Mouse (Mus musculus) MEL (cell line): ENCODE data around the gene Arf6. TPM values are rescaled to one million over a fixed set of nuclear protein-coding genes. Genes with fewer than 3 reads are reported as not detected.

Experiments used
- DNase-seq: peaks from one replicate; pipeline ENCODE4 v3.0.0; 2011; ENCODE audit warnings: low read depth, low spot score
- H3K27ac ChIP-seq: 2 replicates; pipeline ENCODE4 v1.5.1; 2012; ENCODE audit warnings: low read depth, mild to moderate bottlenecking, control low read depth, low read length, moderate library complexity; ENCODE audit not compliant: control insufficient read depth
- H3K27me3 ChIP-seq, 2 experiments: fragments of 150-350 bp in 1 of 2; sonication (generic) in 1 of 2; 2 replicates each; pipeline ENCODE4 v1.6.1; 2012; ENCODE audit warnings: low read length in 2 of 2, mild to moderate bottlenecking in 2 of 2, improper control_type of control experiment in 1 of 2, moderate library complexity in 1 of 2; ENCODE audit not compliant: insufficient read depth in 2 of 2, control insufficient read depth in 1 of 2
- H3K36me3 ChIP-seq, 2 experiments: 2 replicates each; pipeline ENCODE4 v1.6.1; 2012 to 2014; ENCODE audit warnings: low read length in 2 of 2, improper control_type of control experiment in 1 of 2, inconsistent platforms in 1 of 2, mild to moderate bottlenecking in 1 of 2; ENCODE audit not compliant: insufficient read depth in 2 of 2, control insufficient read depth in 1 of 2
- H3K4me1 ChIP-seq, 2 experiments: fragments of 150-350 bp in 1 of 2; sonication (generic) in 1 of 2; 2 replicates each; pipeline ENCODE4 v1.6.1; 2012; ENCODE audit warnings: low read length in 2 of 2, improper control_type of control experiment in 1 of 2, mild to moderate bottlenecking in 1 of 2; ENCODE audit not compliant: insufficient read depth in 2 of 2, control insufficient read depth in 1 of 2
- H3K4me3 ChIP-seq, 2 experiments: fragments of 150-350 bp in 1 of 2; sonication (generic) in 1 of 2; 2 replicates each; pipeline ENCODE4 v1.5.1; 2012; ENCODE audit warnings: low read depth in 2 of 2, low read length in 2 of 2, mild to moderate bottlenecking in 2 of 2, moderate library complexity in 2 of 2, control low read depth in 1 of 2, improper control_type of control experiment in 1 of 2; ENCODE audit not compliant: control insufficient read depth in 1 of 2, insufficient read depth in 1 of 2
- H3K79me2 ChIP-seq: 2 replicates; pipeline ENCODE4 v1.6.1; 2012; ENCODE audit warnings: mild to moderate bottlenecking, low read length, moderate library complexity; ENCODE audit not compliant: control insufficient read depth, poor library complexity, insufficient read depth
- H3K9ac ChIP-seq: 2 replicates; pipeline ENCODE4 v1.6.1; 2012; ENCODE audit warnings: low read depth, mild to moderate bottlenecking, control low read depth, low read length, moderate library complexity; ENCODE audit not compliant: control insufficient read depth, poor library complexity, severe bottlenecking
- H3K9me3 ChIP-seq: fragments of 150-350 bp; sonication (generic); replicated peaks from 2 replicates; pipeline ENCODE4 v1.6.1; 2012; ENCODE audit warnings: mild to moderate bottlenecking, low read length, improper control_type of control experiment, moderate library complexity; ENCODE audit not compliant: insufficient read depth
- BHLHE40 ChIP-seq: IDR thresholded peaks from 2 replicates; pipeline ENCODE4 v1.6.1; 2012; ENCODE audit warnings: low read depth, mild to moderate bottlenecking, inconsistent platforms, low read length, improper control_type of control experiment, borderline replicate concordance
- CHD1 ChIP-seq: IDR thresholded peaks from 2 replicates; pipeline ENCODE4 v1.6.1; 2012; ENCODE audit warnings: low read depth, mild to moderate bottlenecking, inconsistent platforms, low read length, improper control_type of control experiment
- CTCF ChIP-seq, 3 experiments: IDR thresholded peaks in 2 of 3; conservative IDR thresholded peaks in 1 of 3; 2 replicates each; pipeline ENCODE4 v1.5.1; 2011 to 2012; ENCODE audit warnings: low read length in 3 of 3, low read depth in 2 of 3, mild to moderate bottlenecking in 2 of 3, improper control_type of control experiment in 1 of 3, inconsistent platforms in 1 of 3, mixed read lengths in 1 of 3, moderate library complexity in 1 of 3; ENCODE audit not compliant: control insufficient read depth in 1 of 3, insufficient read depth in 1 of 3, poor library complexity in 1 of 3, severe bottlenecking in 1 of 3
- E2F4 ChIP-seq: IDR thresholded peaks from 2 replicates; pipeline ENCODE4 v1.6.1; 2011; ENCODE audit warnings: low read depth, low read length, improper control_type of control experiment, borderline replicate concordance
- EP300 ChIP-seq, 2 experiments: IDR thresholded peaks; 2 replicates each; pipeline ENCODE4 v1.6.1; 2011; ENCODE audit warnings: improper control_type of control experiment in 2 of 2, low read length in 2 of 2, low read depth in 1 of 2, mild to moderate bottlenecking in 1 of 2
- ETS1 ChIP-seq: IDR thresholded peaks from 2 replicates; pipeline ENCODE4 v1.6.1; 2012; ENCODE audit warnings: low read depth, mild to moderate bottlenecking, inconsistent platforms, low read length, improper control_type of control experiment, moderate library complexity
- GABPA ChIP-seq: IDR thresholded peaks from 2 replicates; pipeline ENCODE4 v1.6.1; 2012; ENCODE audit warnings: low read depth, mild to moderate bottlenecking, inconsistent platforms, low read length, improper control_type of control experiment, moderate library complexity
- GATA1 ChIP-seq: IDR thresholded peaks from 2 replicates; pipeline ENCODE4 v1.6.1; 2011; ENCODE audit warnings: low read depth, low read length, improper control_type of control experiment
- HCFC1 ChIP-seq: IDR thresholded peaks from 2 replicates; pipeline ENCODE4 v1.6.1; 2012; ENCODE audit warnings: low read depth, mild to moderate bottlenecking, inconsistent platforms, low read length, improper control_type of control experiment, moderate library complexity
- JUND ChIP-seq: IDR thresholded peaks from 2 replicates; pipeline ENCODE4 v1.6.1; 2011; ENCODE audit warnings: low read depth, mild to moderate bottlenecking, improper control_type of control experiment, low read length
- MAX ChIP-seq: IDR thresholded peaks from 2 replicates; pipeline ENCODE4 v1.6.1; 2011; ENCODE audit warnings: low read length, improper control_type of control experiment
- MAZ ChIP-seq: IDR thresholded peaks from 2 replicates; pipeline ENCODE4 v1.6.1; 2012; ENCODE audit warnings: low read depth, mild to moderate bottlenecking, inconsistent platforms, low read length, improper control_type of control experiment
- MXI1 ChIP-seq: IDR thresholded peaks from 2 replicates; pipeline ENCODE4 v1.6.1; 2011; ENCODE audit warnings: mild to moderate bottlenecking, low read depth, low read length, improper control_type of control experiment
- MYC ChIP-seq: IDR thresholded peaks from 2 replicates; pipeline ENCODE4 v1.6.1; 2011; ENCODE audit warnings: low read depth, mild to moderate bottlenecking, low read length, improper control_type of control experiment, moderate library complexity
- NELFE ChIP-seq: IDR thresholded peaks from 2 replicates; pipeline ENCODE4 v1.6.1; 2011; ENCODE audit warnings: low read depth, low read length, improper control_type of control experiment
- POLR2AphosphoS2 ChIP-seq: IDR thresholded peaks from 2 replicates; pipeline ENCODE4 v1.6.1; 2011; ENCODE audit warnings: low read length, improper control_type of control experiment
- POLR2AphosphoS5 ChIP-seq: IDR thresholded peaks from 2 replicates; pipeline ENCODE4 v1.6.1; 2012; ENCODE audit warnings: low read depth, borderline replicate concordance, mild to moderate bottlenecking, inconsistent platforms, low read length, moderate library complexity, mixed read lengths
- RAD21 ChIP-seq: IDR thresholded peaks from 2 replicates; pipeline ENCODE4 v1.6.1; 2011; ENCODE audit warnings: mild to moderate bottlenecking, low read depth, low read length, improper control_type of control experiment
- RCOR1 ChIP-seq: IDR thresholded peaks from 2 replicates; pipeline ENCODE4 v1.6.1; 2012; ENCODE audit warnings: low read depth, mild to moderate bottlenecking, inconsistent platforms, low read length, improper control_type of control experiment
- SIN3A ChIP-seq: IDR thresholded peaks from 2 replicates; pipeline ENCODE4 v1.6.1; 2012; ENCODE audit warnings: low read length, improper control_type of control experiment, inconsistent platforms
- SMC3 ChIP-seq: IDR thresholded peaks from 2 replicates; pipeline ENCODE4 v1.6.1; 2011; ENCODE audit warnings: low read depth, low read length, improper control_type of control experiment
- TAL1 ChIP-seq: IDR thresholded peaks from 2 replicates; pipeline ENCODE4 v1.6.1; 2012; ENCODE audit warnings: mild to moderate bottlenecking, inconsistent platforms, low read length, moderate library complexity, mixed read lengths
- TBP ChIP-seq: IDR thresholded peaks from 2 replicates; pipeline ENCODE4 v1.8.0; 2011; ENCODE audit warnings: low read depth, low read length, improper control_type of control experiment
- TCF12 ChIP-seq: IDR thresholded peaks from 2 replicates; pipeline ENCODE4 v1.6.1; 2014; ENCODE audit warnings: low read depth, mild to moderate bottlenecking, inconsistent platforms, low read length, improper control_type of control experiment, moderate library complexity
- USF1 ChIP-seq: IDR thresholded peaks from 2 replicates; pipeline ENCODE4 v1.6.1; 2014; ENCODE audit warnings: low read depth, mild to moderate bottlenecking, inconsistent platforms, low read length, improper control_type of control experiment, moderate library complexity
- USF2 ChIP-seq, 2 experiments: IDR thresholded peaks; 2 replicates each; pipeline ENCODE4 v1.6.1; 2011 to 2012; ENCODE audit warnings: improper control_type of control experiment in 2 of 2, low read length in 2 of 2, borderline replicate concordance in 1 of 2, inconsistent platforms in 1 of 2, low read depth in 1 of 2, mild to moderate bottlenecking in 1 of 2; ENCODE audit not compliant: insufficient read depth in 1 of 2
- ZC3H11A ChIP-seq: IDR thresholded peaks from 2 replicates; pipeline ENCODE4 v1.6.1; 2012; ENCODE audit warnings: low read depth, mild to moderate bottlenecking, inconsistent platforms, low read length, improper control_type of control experiment
- ZKSCAN1 ChIP-seq: IDR thresholded peaks from 2 replicates; pipeline ENCODE4 v1.6.1; 2012; ENCODE audit warnings: low read depth, mild to moderate bottlenecking, inconsistent platforms, low read length, improper control_type of control experiment, moderate library complexity
- ZMIZ1 ChIP-seq: IDR thresholded peaks from 2 replicates; pipeline ENCODE4 v1.6.1; 2012; ENCODE audit warnings: low read depth, mild to moderate bottlenecking, inconsistent platforms, low read length, improper control_type of control experiment, moderate library complexity
- ZNF384 ChIP-seq: IDR thresholded peaks from 2 replicates; pipeline ENCODE4 v1.6.1; 2012; ENCODE audit warnings: low read depth, mild to moderate bottlenecking, inconsistent platforms, low read length, improper control_type of control experiment
- polyA plus RNA-seq, 2 experiments: library from polyadenylated mRNA; stranded (reverse) in 1 of 2; unstranded in 1 of 2; fragments of >175 nt in 1 of 2; fragments of >200 nt in 1 of 2; gene quantifications; 2 replicates each; pipeline versions ENCODE4 v1.2.1 to v1.2.4; 2012; ENCODE audit warnings: low replicate concordance in 2 of 2, low read depth in 1 of 2; ENCODE audit not compliant: insufficient read length in 2 of 2, insufficient read depth in 1 of 2, missing spikeins in 1 of 2
- total RNA-seq: library from RNA; depleted of rRNA; stranded (reverse); fragments of 300-350 nt; gene quantifications from 2 replicates; pipeline ENCODE4 v1.2.3, GENCODE M21; 2012

Gene Arf6
- total and polyA plus RNA-seq, 3 experiments: 140 to 192 (median 181) TPM

DNA sequence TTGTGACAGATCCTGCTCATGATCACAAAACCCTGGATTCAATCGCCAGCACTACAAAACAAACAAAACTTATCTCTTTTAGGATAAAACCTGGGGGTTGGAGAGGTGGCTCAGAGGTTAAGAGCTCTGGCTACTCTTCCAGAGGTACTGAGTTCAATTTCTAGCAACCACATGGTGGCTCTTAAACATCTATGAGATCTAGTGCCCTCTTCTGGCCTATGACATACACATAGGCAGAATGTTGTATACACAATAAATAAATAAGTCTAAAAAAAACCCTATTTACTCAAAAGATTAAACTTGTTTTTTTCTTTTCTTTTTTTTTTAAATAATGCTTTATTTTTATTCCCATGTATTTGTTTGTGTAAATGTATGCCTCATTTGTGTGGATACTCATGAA lies 20.3 kb upstream of the Arf6 start:
- Histone ChIP-seq H3K36me3 (peaks cover 8 to 30% of the 10 kb centered on the region in 2 experiments), H3K9ac (no peak overlapping the region), H3K79me2 (peaks cover 12% of the 10 kb centered on the region), H3K27me3 (no peaks in the 10 kb centered on the region), H3K4me1 (peaks cover 0 to 5% of the 10 kb centered on the region in 2 experiments; a peak in 3 of 4 replicates), H3K27ac (no peak overlapping the region), H3K9me3 (no peaks in the 10 kb centered on the region), H3K4me3 (no peak overlapping the region)
- TF ChIP-seq HCFC1: no peak
- TF ChIP-seq MAX: no peak
- TF ChIP-seq RAD21: peak; percentile 32
- TF ChIP-seq MXI1: 0 out of 2 replicates have a peak, but pooled peaks have one; percentile 27
- TF ChIP-seq ETS1: no peak
- peak; percentile 85 for TF ChIP-seq MYC
- TF ChIP-seq SIN3A: no peak
- peak in 2 of 3 experiments; percentile 12 to 62; a peak in 2 of 6 replicates for TF ChIP-seq CTCF (IDR thresholded peaks at IDR 0.05 in 2 of 3, conservative IDR thresholded peaks at IDR 0.05 in 1 of 3; ENCODE audit: control insufficient read depth in 1 of 3, insufficient read depth in 1 of 3, low read depth in 2 of 3, low read length in 3 of 3, poor library complexity in 1 of 3, severe bottlenecking in 1 of 3)
- TF ChIP-seq GATA1: no peak
- TF ChIP-seq ZC3H11A: peak; percentile 36; the same call in 1 of the 2 replicates
- no peak for TF ChIP-seq CHD1
- peak; percentile 49 for TF ChIP-seq SMC3
- DNase-seq: peak; percentile 53

DNA sequence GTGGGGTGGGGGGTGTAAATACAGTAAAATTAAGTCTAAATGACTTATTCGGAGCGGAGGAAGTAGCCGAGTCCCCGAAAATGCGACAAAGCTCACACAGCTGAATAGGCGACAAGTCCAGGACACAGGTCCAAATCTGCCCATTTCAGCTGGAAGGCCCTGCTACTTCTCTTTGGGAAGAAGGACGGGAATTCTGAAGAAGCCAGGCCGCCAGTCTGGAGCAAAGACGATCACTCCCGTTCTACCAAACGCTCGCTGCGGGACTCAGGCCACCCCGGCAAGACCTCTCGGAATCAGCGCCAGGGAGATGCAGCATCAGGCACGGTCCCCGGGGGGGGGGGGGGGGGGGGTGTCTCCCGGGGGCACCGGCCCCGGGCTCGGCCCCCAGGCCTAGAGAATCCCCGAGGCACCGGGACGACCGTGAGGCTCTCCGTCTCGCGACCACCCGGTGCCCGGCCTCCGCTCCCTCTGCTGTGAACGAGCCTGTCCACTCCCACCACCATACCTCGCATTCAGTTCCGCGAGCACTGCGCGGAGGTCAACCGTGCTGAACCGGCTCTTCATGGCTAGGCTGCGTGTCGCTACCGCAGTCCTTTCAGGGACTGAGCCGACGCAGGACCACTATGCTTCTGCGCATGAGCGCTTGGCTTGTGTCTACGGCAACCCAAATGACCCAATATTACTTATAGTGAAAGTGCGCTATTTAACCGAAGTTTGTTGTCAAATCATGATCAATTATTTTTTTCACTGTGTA lies 15.2 kb upstream of the Arf6 start, which contains the start of gene Nemf:
Gene Nemf, minus strand, starts transcription at position 620 of the 754 bp plus-strand sequence.
- H3K9ac ChIP-seq: peak within 1 kb of the TSS; percentile 96
- TF ChIP-seq E2F4: no peak
- TF ChIP-seq JUND: no peak
- no peak for TF ChIP-seq TAL1
- no peak for TF ChIP-seq POLR2AphosphoS5
- TF ChIP-seq BHLHE40: no peak
- peak; percentile 87 for TF ChIP-seq POLR2AphosphoS2
- peak; percentile 95 for TF ChIP-seq NELFE
- TF ChIP-seq RCOR1: no peak
- TF ChIP-seq MYC: peak; percentile 41; the same call in 1 of the 2 replicates
- peak; percentile 61; the same call in 1 of the 2 replicates for TF ChIP-seq ZNF384
- no peak for TF ChIP-seq CTCF (IDR thresholded peaks at IDR 0.05 in 2 of 3, conservative IDR thresholded peaks at IDR 0.05 in 1 of 3; ENCODE audit: control insufficient read depth in 1 of 3, insufficient read depth in 1 of 3, low read depth in 2 of 3, low read length in 3 of 3, poor library complexity in 1 of 3, severe bottlenecking in 1 of 3)
- peak; percentile 25; the same call in 1 of the 2 replicates for TF ChIP-seq MAX
- peak; percentile 87 for TF ChIP-seq ZMIZ1
- 0 out of 4 replicates have a peak, but pooled peaks of 1 of the 2 experiments have one; percentile 9 for TF ChIP-seq EP300 (IDR thresholded peaks at IDR 0.05; ENCODE audit: low read depth in 1 of 2, low read length in 2 of 2)
- TF ChIP-seq ZKSCAN1: no peak
- peak; percentile 85 for TF ChIP-seq SIN3A
- no peak for TF ChIP-seq CHD1
- TF ChIP-seq TBP: peak; percentile 88
- peak; percentile 61 for TF ChIP-seq TCF12
- TF ChIP-seq USF1: no peak
- no peak for TF ChIP-seq GABPA
- no peak for TF ChIP-seq MAZ
- no peak for TF ChIP-seq USF2 (IDR thresholded peaks at IDR 0.05; ENCODE audit: borderline replicate concordance in 1 of 2, insufficient read depth in 1 of 2, low read depth in 1 of 2, low read length in 2 of 2)

More for the DNA sequence above, 15.2 kb upstream of the Arf6 start, which contains the start of gene Nemf:
- peaks cover 0 to 7% of the 10 kb centered on the region in 2 experiments; a peak in 3 of 4 replicates for H3K4me1 ChIP-seq
- peak within 1 kb of the TSS; percentile 69 for H3K27ac ChIP-seq
- peaks cover 10 to 11% of the 10 kb centered on the region in 2 experiments for H3K36me3 ChIP-seq
- peaks cover 18% of the 10 kb centered on the region for H3K79me2 ChIP-seq
- H3K4me3 ChIP-seq: peak within 1 kb of the TSS; percentile 96 to 97
- no peaks in the 10 kb centered on the region for H3K27me3 ChIP-seq
- peak; percentile 93 for DNase-seq
- no peaks in the 10 kb centered on the region for H3K9me3 ChIP-seq
